Mouse (Mus musculus): ENCODE results near the gene Tpd52l2. TPM values are rescaled to one million over a fixed set of nuclear protein-coding genes. Genes with fewer than 3 reads are reported as not detected.

Tpd52l2 gene
- 105 and 109 TPM in 2 replicates for polyA plus RNA-seq (2016; fragmentation: Nextera tagmentation; extraction: Ambion mirVana)

- peak; percentile 95 for ATAC-seq (ENCODE audit: insufficient number of reproducible peaks, low FRiP score)
- WGBS: under 1% methylated on average over 46 of the region's 46 CpGs
- no peaks in the 10 kb centered on the region for H3K27me3 ChIP-seq (replicated peaks)
Measured at GRCm38 (mm10) chr2:181496831-181497547, at the start of gene Tpd52l2. Gene Tpd52l2, plus strand, starts transcription at chr2:181497142.

DNA sequence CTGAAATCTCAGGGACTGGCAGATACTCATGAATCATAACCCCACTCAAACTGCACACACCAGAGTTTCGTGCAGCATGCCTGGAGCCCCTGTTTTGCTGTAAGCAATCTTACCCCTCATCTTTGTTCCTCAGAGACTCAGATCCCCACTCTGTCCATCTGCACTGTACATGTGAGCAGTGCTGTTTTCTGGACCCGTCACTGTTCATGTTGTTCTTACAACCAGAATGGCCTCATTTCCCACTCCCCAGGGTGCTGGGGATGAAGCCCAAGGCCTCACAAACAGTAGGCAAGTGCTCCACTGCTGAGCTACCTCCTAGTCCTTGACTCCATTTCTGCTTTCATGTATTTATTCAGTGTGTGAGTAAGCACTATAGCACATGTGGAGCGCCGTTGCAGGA, 44.8 kb upstream of the Tpd52l2 start:
- Histone ChIP-seq H3K9me3 (replicated peaks) (0 out of 2 replicates have a peak, but pooled peaks cover 3% of the 10 kb centered on the region), H3K4me3 (no peak overlapping the region), H3K27me3 (replicated peaks) (no peaks in the 10 kb centered on the region), H3K4me1 (replicated peaks) (peaks cover 12% of the 10 kb centered on the region), H3K9ac (no peak overlapping the region), H3K27ac (ENCODE audit: poor library complexity, severe bottlenecking) (no peak overlapping the region), H3K36me3 (0 out of 2 replicates have a peak, but pooled peaks cover 3% of the 10 kb centered on the region), H3K4me2 (no peak overlapping the region)
- WGBS: 78% methylated on average over 4 of the region's 4 CpGs
- no peak for ATAC-seq (ENCODE audit: insufficient number of reproducible peaks, low FRiP score)

More at GRCm38 (mm10) chr2:181496831-181497547, at the start of gene Tpd52l2:
- H3K36me3 ChIP-seq: peaks cover 27% of the 10 kb centered on the region
- peak within 1 kb of the TSS; percentile 89 for H3K4me2 ChIP-seq
- no peaks in the 10 kb centered on the region for H3K9me3 ChIP-seq (replicated peaks)
- H3K9ac ChIP-seq: peak within 1 kb of the TSS; percentile 90
- peak within 1 kb of the TSS; percentile 95 for H3K27ac ChIP-seq (ENCODE audit: poor library complexity, severe bottlenecking)
- H3K4me1 ChIP-seq (replicated peaks): peaks cover 12% of the 10 kb centered on the region
- H3K4me3 ChIP-seq: peak within 1 kb of the TSS; percentile 87

DNA sequence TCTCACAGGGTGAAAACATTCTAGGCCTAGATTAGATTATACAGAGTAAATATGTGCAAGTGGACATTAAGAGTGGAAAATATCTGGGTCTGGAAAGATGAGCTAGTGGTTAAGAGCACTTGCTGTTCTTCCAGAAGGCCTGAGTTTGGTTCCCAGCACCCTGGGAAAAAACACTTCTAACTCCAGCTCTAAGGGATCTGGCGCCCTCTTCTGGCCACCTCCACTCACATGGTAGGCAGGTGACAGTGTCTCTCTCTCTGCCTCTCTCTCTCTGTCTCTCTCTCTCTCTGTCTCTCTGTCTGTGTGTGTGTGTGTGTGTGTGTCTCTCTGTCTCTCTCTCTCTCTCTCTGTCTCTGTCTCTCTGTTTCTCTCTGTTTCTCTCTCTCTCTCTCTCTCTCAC, 43.7 kb upstream of the Tpd52l2 start:
- no peak for ATAC-seq (ENCODE audit: insufficient number of reproducible peaks, low FRiP score)
- 0 out of 2 replicates have a peak, but pooled peaks cover 3% of the 10 kb centered on the region for H3K36me3 ChIP-seq
- H3K9me3 ChIP-seq (replicated peaks): 0 out of 2 replicates have a peak, but pooled peaks cover 3% of the 10 kb centered on the region
- H3K27ac ChIP-seq (ENCODE audit: poor library complexity, severe bottlenecking): no peak overlapping the region
- H3K4me2 ChIP-seq: no peak overlapping the region
- no peak overlapping the region for H3K4me3 ChIP-seq
- H3K9ac ChIP-seq: no peak overlapping the region
- H3K27me3 ChIP-seq (replicated peaks): no peaks in the 10 kb centered on the region
- WGBS: 63% methylated on average over 1 of the region's 1 CpGs
- H3K4me1 ChIP-seq (replicated peaks): peaks cover 12% of the 10 kb centered on the region

DNA sequence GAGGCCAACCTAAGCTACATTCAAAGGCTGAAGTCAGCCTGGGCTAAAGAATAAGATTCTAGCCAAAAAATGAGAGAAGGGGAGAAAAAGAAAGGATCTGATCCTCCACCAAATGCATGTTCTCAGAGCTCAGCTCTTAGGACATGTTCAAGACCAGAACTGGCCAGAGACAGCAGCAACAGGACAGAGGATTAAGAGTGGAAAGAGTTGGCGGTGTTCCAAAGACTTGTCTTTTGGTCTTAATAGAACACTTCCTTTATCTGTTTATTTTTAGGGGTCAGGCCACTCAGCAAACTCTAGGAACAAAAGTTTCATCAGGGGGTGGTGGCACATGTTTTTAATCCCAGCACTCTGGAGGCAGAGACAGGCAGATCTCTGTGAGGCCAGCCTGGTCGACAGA, 41.0 kb upstream of the Tpd52l2 start:
- no peak for ATAC-seq (ENCODE audit: insufficient number of reproducible peaks, low FRiP score)
- H3K4me3 ChIP-seq: no peak overlapping the region

GRCm38 (mm10) chr2:181457831-181458230, 39.1 kb upstream of the Tpd52l2 start:
- no peak overlapping the region for H3K27ac ChIP-seq (ENCODE audit: poor library complexity, severe bottlenecking)
- H3K4me3 ChIP-seq: peak overlapping the region; percentile 94
- H3K36me3 ChIP-seq: 0 out of 2 replicates have a peak, but pooled peaks cover 3% of the 10 kb centered on the region
- H3K4me1 ChIP-seq (replicated peaks): peaks cover 30% of the 10 kb centered on the region
- 7% methylated on average over 15 of the region's 15 CpGs for WGBS
- peak overlapping the region; percentile 90 for H3K9ac ChIP-seq
- peak overlapping the region; percentile 87 for H3K4me2 ChIP-seq
- no peaks in the 10 kb centered on the region for H3K27me3 ChIP-seq (replicated peaks)
- 0 out of 2 replicates have a peak, but pooled peaks cover 3% of the 10 kb centered on the region for H3K9me3 ChIP-seq (replicated peaks)
- ATAC-seq (ENCODE audit: insufficient number of reproducible peaks, low FRiP score): no peak

More for the DNA sequence above, 41.0 kb upstream of the Tpd52l2 start:
- H3K27ac ChIP-seq (ENCODE audit: poor library complexity, severe bottlenecking): no peak overlapping the region
- H3K9ac ChIP-seq: no peak overlapping the region
- 0 out of 2 replicates have a peak, but pooled peaks cover 3% of the 10 kb centered on the region for H3K9me3 ChIP-seq (replicated peaks)
- peaks cover 22% of the 10 kb centered on the region for H3K4me1 ChIP-seq (replicated peaks)
- 0 out of 2 replicates have a peak, but pooled peaks cover 3% of the 10 kb centered on the region for H3K36me3 ChIP-seq
- H3K4me2 ChIP-seq: no peak overlapping the region
- 51% methylated on average over 2 of the region's 2 CpGs for WGBS
- no peaks in the 10 kb centered on the region for H3K27me3 ChIP-seq (replicated peaks)

- ATAC-seq (ENCODE audit: insufficient number of reproducible peaks, low FRiP score): no peak; the same call in 1 of the 2 replicates
- WGBS: under 1% methylated on average over 68 of the region's 72 CpGs
- H3K9ac ChIP-seq: peak overlapping the region; percentile 90
- peak overlapping the region; percentile 94 for H3K4me3 ChIP-seq
- no peaks in the 10 kb centered on the region for H3K9me3 ChIP-seq (replicated peaks)
- peak overlapping the region; percentile 87 for H3K4me2 ChIP-seq
- H3K27ac ChIP-seq (ENCODE audit: poor library complexity, severe bottlenecking): peak overlapping the region; percentile 82
- no peaks in the 10 kb centered on the region for H3K36me3 ChIP-seq
- peaks cover 37% of the 10 kb centered on the region for H3K4me1 ChIP-seq (replicated peaks)
- no peaks in the 10 kb centered on the region for H3K27me3 ChIP-seq (replicated peaks)
Measured at GRCm38 (mm10) chr2:181458411-181459152, 38.4 kb upstream of the Tpd52l2 start.

DNA sequence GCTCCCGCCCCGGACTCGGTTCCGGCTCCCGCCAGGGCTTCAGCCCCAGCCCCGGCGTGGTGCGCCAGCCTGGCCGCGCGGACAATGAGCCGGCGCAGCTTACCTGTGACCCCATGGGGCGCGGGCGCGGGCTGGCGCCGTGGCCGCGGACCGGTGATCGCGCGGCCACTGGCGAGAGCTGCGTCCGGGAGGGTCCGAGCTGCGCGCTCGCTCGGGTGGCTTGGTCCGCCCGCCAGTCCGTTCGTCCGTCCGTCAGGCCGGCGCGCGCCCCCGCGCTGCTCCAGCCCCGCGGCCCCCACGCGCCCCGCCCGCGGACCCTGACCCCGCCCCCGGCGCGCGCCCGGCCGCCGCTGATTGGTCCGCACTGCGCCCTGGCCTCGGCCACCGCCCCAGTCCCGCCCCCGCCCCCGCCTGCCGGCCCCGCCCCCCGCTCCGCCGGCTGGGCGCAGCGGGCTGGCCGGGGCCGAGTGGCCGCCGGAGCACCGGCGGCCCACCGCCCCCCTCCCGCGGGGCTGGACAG, 37.7 kb upstream of the Tpd52l2 start, which contains the start of gene Zbtb46:
Zbtb46 (minus strand) TSS at position 274 of the 520 bp plus-strand sequence.
- Histone ChIP-seq H3K4me1 (replicated peaks) (peaks cover 38% of the 10 kb centered on the region), H3K36me3 (no peaks in the 10 kb centered on the region), H3K27me3 (replicated peaks) (no peaks in the 10 kb centered on the region), H3K9ac (peak within 1 kb of the TSS; percentile 90), H3K4me3 (peak within 1 kb of the TSS; percentile 94), H3K27ac (ENCODE audit: poor library complexity, severe bottlenecking) (peak within 1 kb of the TSS; percentile 82), H3K9me3 (replicated peaks) (no peaks in the 10 kb centered on the region), H3K4me2 (peak within 1 kb of the TSS; percentile 87)
- 8% methylated on average over 62 of the region's 83 CpGs for WGBS
- peak; percentile 93 for ATAC-seq (ENCODE audit: insufficient number of reproducible peaks, low FRiP score)

- Histone ChIP-seq H3K9me3 (replicated peaks) (no peaks in the 10 kb centered on the region), H3K27me3 (replicated peaks) (no peaks in the 10 kb centered on the region), H3K4me1 (replicated peaks) (peaks cover 33% of the 10 kb centered on the region), H3K27ac (ENCODE audit: poor library complexity, severe bottlenecking) (peak overlapping the region; percentile 39), H3K4me3 (peak overlapping the region; percentile 94), H3K4me2 (peak overlapping the region; percentile 87), H3K9ac (peak overlapping the region; percentile 69), H3K36me3 (no peaks in the 10 kb centered on the region)
- ATAC-seq (ENCODE audit: insufficient number of reproducible peaks, low FRiP score): peak; percentile 40
- WGBS: under 1% methylated on average over 71 of the region's 71 CpGs
Measured at GRCm38 (mm10) chr2:181459673-181460621, 37.0 kb upstream of the Tpd52l2 start.

- Histone ChIP-seq H3K4me2 (no peak overlapping the region), H3K27me3 (replicated peaks) (no peaks in the 10 kb centered on the region)
- 83% methylated on average over 1 of the region's 1 CpGs for WGBS
Measured at GRCm38 (mm10) chr2:181461536-181462100, 35.3 kb upstream of the Tpd52l2 start.

DNA sequence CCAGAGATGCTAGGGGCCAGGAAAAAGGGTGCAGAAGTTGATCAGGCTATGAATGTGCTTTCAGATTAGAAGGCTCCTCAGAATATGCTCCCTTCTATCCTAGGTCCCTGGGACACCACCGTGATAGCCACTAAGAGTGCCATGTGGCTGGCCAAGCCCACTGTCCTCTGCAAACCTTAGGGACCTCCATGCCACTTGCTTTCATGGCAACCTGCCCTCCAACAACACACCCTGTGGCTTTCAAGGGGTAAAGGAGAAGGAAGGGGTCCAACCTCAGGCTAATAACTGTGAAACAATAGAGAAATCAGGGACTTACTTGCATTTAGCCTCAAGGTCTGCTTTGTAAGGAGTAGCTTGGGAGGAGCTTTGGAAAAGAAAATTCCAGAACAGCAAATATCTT, 34.3 kb upstream of the Tpd52l2 start:
- no peaks in the 10 kb centered on the region for H3K27me3 ChIP-seq (replicated peaks)
- no peaks in the 10 kb centered on the region for H3K36me3 ChIP-seq
- H3K9ac ChIP-seq: no peak overlapping the region
- no peak overlapping the region for H3K27ac ChIP-seq (ENCODE audit: poor library complexity, severe bottlenecking)
- peaks cover 26% of the 10 kb centered on the region for H3K4me1 ChIP-seq (replicated peaks)
- WGBS: 84% methylated on average over 1 of the region's 1 CpGs
- H3K4me2 ChIP-seq: peak overlapping the region; percentile 50
- ATAC-seq (ENCODE audit: insufficient number of reproducible peaks, low FRiP score): no peak
- no peak overlapping the region for H3K4me3 ChIP-seq
- H3K9me3 ChIP-seq (replicated peaks): no peaks in the 10 kb centered on the region

More at GRCm38 (mm10) chr2:181461536-181462100, 35.3 kb upstream of the Tpd52l2 start:
- Histone ChIP-seq H3K27ac (ENCODE audit: poor library complexity, severe bottlenecking) (no peak overlapping the region), H3K4me1 (replicated peaks) (peaks cover 26% of the 10 kb centered on the region), H3K4me3 (no peak overlapping the region), H3K9me3 (replicated peaks) (no peaks in the 10 kb centered on the region), H3K36me3 (no peaks in the 10 kb centered on the region), H3K9ac (no peak overlapping the region)
- no peak for ATAC-seq (ENCODE audit: insufficient number of reproducible peaks, low FRiP score)

Data from heart, embryonic 12.5 days (tissue).